Mouse (Mus musculus) lung, embryonic 16.5 days (tissue): Measurements from ENCODE around the gene Shmt2. TPM values are rescaled to one million over a fixed set of nuclear protein-coding genes. Genes with fewer than 3 reads are reported as not detected.
A peak's percentile ranks its signal among the peaks of the same experiment; 100 is the strongest.

ENCODE experiments used
- ATAC-seq: fragments of 200-750 bp; cut with Nextera tagmentation; 2 replicates; pipeline ENCODE4 v1.8.0; 2017; ENCODE audit warnings: low read depth, mild to moderate bottlenecking, moderate library complexity
- H3K27ac ChIP-seq: fragments of 300-500 bp; sonication (generic); 2 replicates; pipeline ENCODE4 v1.5.1; 2014; ENCODE audit warnings: mild to moderate bottlenecking, control low read depth, low read length
- H3K27me3 ChIP-seq: fragments of 300-500 bp; sonication (generic); 2 replicates; pipeline ENCODE4 v1.6.1; 2014; ENCODE audit warnings: low read depth, low read length, mixed read lengths; ENCODE audit not compliant: control insufficient read depth, insufficient read depth
- H3K36me3 ChIP-seq: fragments of 300-500 bp; sonication (generic); 2 replicates; pipeline ENCODE4 v1.6.1; 2014; ENCODE audit warnings: low read length; ENCODE audit not compliant: control insufficient read depth, insufficient read depth
- H3K4me1 ChIP-seq: fragments of 300-500 bp; sonication (generic); replicated peaks from 2 replicates; pipeline ENCODE4 v1.6.1; 2014; ENCODE audit warnings: low read length, mixed read lengths; ENCODE audit not compliant: control insufficient read depth, insufficient read depth
- H3K4me2 ChIP-seq: fragments of 300-500 bp; sonication (generic); 2 replicates; pipeline ENCODE4 v1.6.1; 2014; ENCODE audit warnings: low read depth, low read length, control low read depth
- H3K4me3 ChIP-seq: fragments of 300-500 bp; sonication (generic); 2 replicates; pipeline ENCODE4 v1.5.1; 2014; ENCODE audit warnings: mild to moderate bottlenecking, low read length, control low read depth
- H3K9ac ChIP-seq: fragments of 300-500 bp; sonication (generic); 2 replicates; pipeline ENCODE4 v1.6.1; 2014; ENCODE audit warnings: low read length, control low read depth
- H3K9me3 ChIP-seq: fragments of 300-500 bp; sonication (generic); 2 replicates; pipeline ENCODE4 v1.6.1; 2016; ENCODE audit warnings: low read length; ENCODE audit not compliant: control insufficient read depth
- WGBS: fragments of 180-500 bp; shearing (Covaris S2); extraction: QIAGEN DNeasy Blood & Tissue Kit; methylation state at CpG from one replicate; pipeline ENCODE4 v1.1.7; 2014; 5-methylcytosine and 5-hydroxymethylcytosine counted together
- polyA plus RNA-seq: library from polyadenylated mRNA; unstranded; fragments of >200 nt; fragmentation: Nextera tagmentation; extraction: Ambion mirVana; gene quantifications from 2 replicates; pipeline ENCODE4 v1.2.1, GENCODE M21; 2015

Gene Shmt2
- polyA plus RNA-seq: 116 and 119 TPM in 2 replicates

- Histone ChIP-seq H3K4me3 (peak within 1 kb of the TSS; percentile 56), H3K4me1 (peaks cover 25% of the 10 kb centered on the region), H3K4me2 (peak within 1 kb of the TSS; percentile 62), H3K9me3 (no peaks in the 10 kb centered on the region; the same call in 1 of the 2 replicates), H3K27ac (no peak within 1 kb of the TSS), H3K36me3 (peaks cover 30% of the 10 kb centered on the region), H3K9ac (peak within 1 kb of the TSS; percentile 61), H3K27me3 (peaks cover 38% of the 10 kb centered on the region)
- WGBS: 0% methylated on average over 21 of the region's 21 CpGs
- peak; percentile 65 for ATAC-seq
Observed at GRCm38 (mm10) chr10:127522088-127522581, at the start of gene Shmt2. Gene Shmt2, minus strand, starts transcription at chr10:127522444.

- H3K9ac ChIP-seq: no peak overlapping the region
- 75% methylated on average over 17 of the region's 17 CpGs for WGBS
- peak overlapping the region; percentile 44; the same call in 1 of the 2 replicates for H3K27ac ChIP-seq
Observed at GRCm38 (mm10) chr10:127570937-127571641, 48.8 kb upstream of the Shmt2 start.

GRCm38 (mm10) chr10:127570384-127570783, 48.1 kb upstream of the Shmt2 start:
- ATAC-seq: peak; percentile 74
- Histone ChIP-seq H3K9ac (no peak overlapping the region), H3K4me1 (peaks cover 8% of the 10 kb centered on the region), H3K4me3 (no peak overlapping the region), H3K4me2 (no peak overlapping the region), H3K36me3 (peaks cover 25% of the 10 kb centered on the region), H3K27ac (peak overlapping the region; percentile 58), H3K27me3 (no peaks in the 10 kb centered on the region), H3K9me3 (no peaks in the 10 kb centered on the region)
- WGBS: 28% methylated on average over 6 of the region's 6 CpGs

More at GRCm38 (mm10) chr10:127570937-127571641, 48.8 kb upstream of the Shmt2 start:
- Histone ChIP-seq H3K9me3 (no peaks in the 10 kb centered on the region), H3K27me3 (no peaks in the 10 kb centered on the region), H3K4me1 (peaks cover 8% of the 10 kb centered on the region), H3K4me2 (no peak overlapping the region), H3K36me3 (peaks cover 27% of the 10 kb centered on the region), H3K4me3 (no peak overlapping the region)
- ATAC-seq: no peak

GRCm38 (mm10) chr10:127569450-127569849, 47.2 kb upstream of the Shmt2 start:
- peak; percentile 44; the same call in 1 of the 2 replicates for ATAC-seq

GRCm38 (mm10) chr10:127566553-127567326, 44.5 kb upstream of the Shmt2 start:
- Histone ChIP-seq H3K27ac (no peak overlapping the region), H3K9me3 (no peaks in the 10 kb centered on the region), H3K9ac (no peak overlapping the region), H3K27me3 (no peaks in the 10 kb centered on the region), H3K4me3 (no peak overlapping the region), H3K4me1 (peaks cover 24% of the 10 kb centered on the region), H3K36me3 (peaks cover 10% of the 10 kb centered on the region), H3K4me2 (no peak overlapping the region)
- ATAC-seq: no peak
- WGBS: 93% methylated on average over 28 of the region's 28 CpGs

More at GRCm38 (mm10) chr10:127569450-127569849, 47.2 kb upstream of the Shmt2 start:
- 10% methylated on average over 3 of the region's 3 CpGs for WGBS
- no peak overlapping the region for H3K4me2 ChIP-seq
- H3K27me3 ChIP-seq: no peaks in the 10 kb centered on the region
- H3K9ac ChIP-seq: no peak overlapping the region
- H3K4me3 ChIP-seq: no peak overlapping the region
- peak overlapping the region; percentile 15; the same call in 1 of the 2 replicates for H3K27ac ChIP-seq
- no peaks in the 10 kb centered on the region for H3K9me3 ChIP-seq
- H3K4me1 ChIP-seq: peaks cover 11% of the 10 kb centered on the region
- peaks cover 20% of the 10 kb centered on the region for H3K36me3 ChIP-seq

GRCm38 (mm10) chr10:127564301-127564700, 42.1 kb upstream of the Shmt2 start:
- no peaks in the 10 kb centered on the region for H3K9me3 ChIP-seq
- H3K27ac ChIP-seq: peak overlapping the region; percentile 47
- H3K27me3 ChIP-seq: no peaks in the 10 kb centered on the region
- ATAC-seq: peak; percentile 88
- H3K9ac ChIP-seq: no peak overlapping the region
- no peak overlapping the region for H3K4me2 ChIP-seq
- H3K4me1 ChIP-seq: peaks cover 15% of the 10 kb centered on the region
- WGBS: 17% methylated on average over 13 of the region's 13 CpGs
- no peak overlapping the region for H3K4me3 ChIP-seq
- H3K36me3 ChIP-seq: peaks cover 15% of the 10 kb centered on the region

- Histone ChIP-seq H3K4me1 (peaks cover 15% of the 10 kb centered on the region), H3K27me3 (no peaks in the 10 kb centered on the region), H3K4me2 (no peak overlapping the region), H3K36me3 (peaks cover 18% of the 10 kb centered on the region), H3K9me3 (no peaks in the 10 kb centered on the region), H3K9ac (0 out of 2 replicates have a peak overlapping the region, but pooled peaks have one; percentile 13), H3K27ac (peak overlapping the region; percentile 47), H3K4me3 (no peak overlapping the region)
- 35% methylated on average over 8 of the region's 8 CpGs for WGBS
- peak; percentile 61 for ATAC-seq
Observed at GRCm38 (mm10) chr10:127563840-127564239, 41.6 kb upstream of the Shmt2 start.

GRCm38 (mm10) chr10:127561145-127561544, 38.9 kb upstream of the Shmt2 start:
- no peak overlapping the region for H3K4me3 ChIP-seq
- peaks cover 15% of the 10 kb centered on the region for H3K4me1 ChIP-seq
- ATAC-seq: no peak
- peaks cover 36% of the 10 kb centered on the region for H3K36me3 ChIP-seq
- H3K27me3 ChIP-seq: no peaks in the 10 kb centered on the region
- no peaks in the 10 kb centered on the region for H3K9me3 ChIP-seq
- H3K9ac ChIP-seq: no peak overlapping the region
- H3K4me2 ChIP-seq: no peak overlapping the region
- H3K27ac ChIP-seq: no peak overlapping the region

GRCm38 (mm10) chr10:127557397-127557796, 35.2 kb upstream of the Shmt2 start:
- no peak for ATAC-seq
- Histone ChIP-seq H3K4me1 (no peaks in the 10 kb centered on the region), H3K9ac (no peak overlapping the region), H3K27ac (no peak overlapping the region), H3K4me2 (no peak overlapping the region), H3K36me3 (peaks cover 53% of the 10 kb centered on the region), H3K9me3 (no peaks in the 10 kb centered on the region), H3K27me3 (no peaks in the 10 kb centered on the region), H3K4me3 (no peak overlapping the region)
- WGBS: 84% methylated on average over 13 of the region's 13 CpGs
